Mouse (Mus musculus): ENCODE measurements at regions not wholly inside any gene's neighbourhood (a gene's known extent, or its start where the extent isn't known, plus 50 kb on each side); places are given as distances from the start of the nearest gene placed in this dataset.

DNA sequence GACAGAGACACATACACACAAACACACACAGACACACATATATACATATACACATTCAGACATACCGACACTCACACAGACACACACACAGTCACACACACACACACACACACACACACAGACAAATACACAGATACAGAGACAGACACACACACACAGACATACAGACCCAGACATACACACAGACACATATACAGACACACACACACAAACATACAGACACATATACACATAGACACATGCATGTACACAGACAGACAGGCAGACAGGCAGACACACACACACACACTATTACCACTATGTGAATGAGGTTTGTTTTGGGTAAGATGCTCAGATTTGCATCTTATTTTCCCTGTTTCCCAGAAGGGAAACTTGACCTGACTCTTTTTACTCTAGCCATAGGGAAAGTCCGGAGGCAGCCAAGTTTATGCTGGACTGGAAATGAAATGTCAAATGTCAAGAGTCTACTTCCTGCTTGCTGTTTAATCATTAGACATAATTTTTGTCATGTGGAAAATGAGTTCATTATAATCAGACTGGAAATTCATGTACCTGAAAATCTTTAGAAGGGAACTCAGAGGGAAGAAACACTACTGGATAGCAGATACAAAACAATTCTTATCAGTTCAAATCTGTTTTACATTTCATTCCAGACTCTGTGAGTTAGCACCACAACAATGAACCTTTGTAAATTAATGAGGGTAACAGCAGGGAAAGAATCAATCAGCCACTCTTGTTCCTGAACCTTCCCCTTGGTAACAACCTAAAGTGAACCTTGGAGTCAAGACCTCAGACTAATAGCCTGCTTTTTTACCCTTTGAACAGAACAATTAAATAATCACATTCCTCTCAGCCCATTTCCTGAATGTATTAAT lies 651.1 kb downstream of the Gsdmc2 start:
- no peak overlapping the region for H3K27ac ChIP-seq
- no peak overlapping the region for H3K4me2 ChIP-seq
- H3K27me3 ChIP-seq (replicated peaks) = no peaks in the 10 kb centered on the region
- no peaks in the 10 kb centered on the region for H3K36me3 ChIP-seq (replicated peaks)
- 0 out of 2 replicates have a peak, but pooled peaks cover 2% of the 10 kb centered on the region for H3K4me1 ChIP-seq
- no peaks in the 10 kb centered on the region for H3K9me3 ChIP-seq
- no peak for ATAC-seq (replicated peaks)
- 81% methylated on average over 2 of the region's 2 CpGs for WGBS
- no peak overlapping the region for H3K9ac ChIP-seq
- H3K4me3 ChIP-seq = no peak overlapping the region

DNA sequence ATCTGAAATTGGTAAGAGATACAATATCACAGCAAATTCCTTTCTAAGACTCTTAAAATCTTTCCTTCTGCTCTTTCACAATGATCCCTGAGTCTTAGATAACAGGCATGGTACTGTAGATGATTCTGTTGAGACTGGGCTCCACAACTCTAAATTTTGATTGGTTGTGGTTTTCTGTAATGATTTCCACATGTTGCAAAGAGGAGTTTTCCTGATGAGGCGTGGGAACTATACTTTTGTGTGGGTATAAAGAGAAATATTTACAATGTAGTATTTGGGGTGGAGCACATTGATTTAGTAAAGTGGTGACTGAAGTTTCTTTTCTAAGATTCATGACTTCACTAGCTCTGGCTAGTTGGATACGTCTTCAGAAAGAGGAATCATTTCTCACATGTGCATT lies 653.2 kb downstream of the Gsdmc2 start:
- ATAC-seq (replicated peaks) = no peak
- Histone ChIP-seq H3K9me3 (no peaks in the 10 kb centered on the region), H3K36me3 (replicated peaks) (no peaks in the 10 kb centered on the region), H3K9ac (no peak overlapping the region), H3K27me3 (replicated peaks) (no peaks in the 10 kb centered on the region), H3K4me1 (0 out of 2 replicates have a peak, but pooled peaks cover 2% of the 10 kb centered on the region), H3K27ac (no peak overlapping the region), H3K4me2 (no peak overlapping the region), H3K4me3 (no peak overlapping the region)
- 88% methylated on average over 2 of the region's 2 CpGs for WGBS

- 65% methylated on average over 2 of the region's 2 CpGs for WGBS
- Histone ChIP-seq H3K4me1 (0 out of 2 replicates have a peak, but pooled peaks cover 2% of the 10 kb centered on the region), H3K4me2 (no peak overlapping the region), H3K36me3 (replicated peaks) (no peaks in the 10 kb centered on the region), H3K9ac (no peak overlapping the region), H3K9me3 (no peaks in the 10 kb centered on the region), H3K4me3 (no peak overlapping the region), H3K27me3 (replicated peaks) (no peaks in the 10 kb centered on the region), H3K27ac (no peak overlapping the region)
- ATAC-seq (replicated peaks) = no peak
Measured at GRCm38 (mm10) chr15:63190086-63190485, 654.9 kb downstream of the Gsdmc2 start.

GRCm38 (mm10) chr15:63171003-63171402 lies 674.0 kb downstream of the Gsdmc2 start:
- no peaks in the 10 kb centered on the region for H3K4me1 ChIP-seq
- H3K9ac ChIP-seq = no peak overlapping the region
- no peak for ATAC-seq (replicated peaks)
- H3K27ac ChIP-seq = no peak overlapping the region
- no peak overlapping the region for H3K4me2 ChIP-seq
- no peaks in the 10 kb centered on the region for H3K9me3 ChIP-seq
- no peaks in the 10 kb centered on the region for H3K27me3 ChIP-seq (replicated peaks)
- no peak overlapping the region for H3K4me3 ChIP-seq
- no peaks in the 10 kb centered on the region for H3K36me3 ChIP-seq (replicated peaks)

- H3K27ac ChIP-seq = no peak overlapping the region
- H3K27me3 ChIP-seq (replicated peaks) = no peaks in the 10 kb centered on the region
- H3K4me1 ChIP-seq = no peaks in the 10 kb centered on the region
- no peaks in the 10 kb centered on the region for H3K36me3 ChIP-seq (replicated peaks)
- no peak overlapping the region for H3K4me2 ChIP-seq
- no peak for ATAC-seq (replicated peaks)
- WGBS = 49% methylated on average over 1 of the region's 1 CpGs
- H3K4me3 ChIP-seq = no peak overlapping the region
- H3K9me3 ChIP-seq = no peaks in the 10 kb centered on the region
- no peak overlapping the region for H3K9ac ChIP-seq
Measured at GRCm38 (mm10) chr15:63170171-63170570, 674.8 kb downstream of the Gsdmc2 start.

DNA sequence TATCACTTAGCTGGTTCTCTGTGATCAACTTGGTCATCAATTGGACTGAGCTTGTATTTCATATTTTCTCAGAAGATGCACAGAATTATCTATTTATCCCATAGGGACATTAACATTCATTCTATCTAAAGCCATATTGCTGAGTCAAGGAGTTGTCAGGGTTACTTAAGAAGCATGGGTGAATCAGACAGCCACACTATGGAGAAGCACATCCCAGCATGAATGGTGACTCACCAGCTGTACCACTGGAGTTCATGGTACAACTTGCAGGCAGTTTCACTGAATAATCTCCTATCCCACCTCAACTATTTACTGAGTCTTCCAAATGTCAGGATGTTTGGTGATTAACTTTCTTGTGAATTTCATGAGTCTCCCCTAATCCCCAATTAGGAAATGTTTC lies 678.6 kb downstream of the Gsdmc2 start:
- Histone ChIP-seq H3K36me3 (replicated peaks) (no peaks in the 10 kb centered on the region), H3K9me3 (no peaks in the 10 kb centered on the region), H3K4me2 (no peak overlapping the region), H3K27ac (no peak overlapping the region), H3K9ac (no peak overlapping the region), H3K4me3 (no peak overlapping the region), H3K4me1 (no peaks in the 10 kb centered on the region), H3K27me3 (replicated peaks) (no peaks in the 10 kb centered on the region)
- no peak for ATAC-seq (replicated peaks)

DNA sequence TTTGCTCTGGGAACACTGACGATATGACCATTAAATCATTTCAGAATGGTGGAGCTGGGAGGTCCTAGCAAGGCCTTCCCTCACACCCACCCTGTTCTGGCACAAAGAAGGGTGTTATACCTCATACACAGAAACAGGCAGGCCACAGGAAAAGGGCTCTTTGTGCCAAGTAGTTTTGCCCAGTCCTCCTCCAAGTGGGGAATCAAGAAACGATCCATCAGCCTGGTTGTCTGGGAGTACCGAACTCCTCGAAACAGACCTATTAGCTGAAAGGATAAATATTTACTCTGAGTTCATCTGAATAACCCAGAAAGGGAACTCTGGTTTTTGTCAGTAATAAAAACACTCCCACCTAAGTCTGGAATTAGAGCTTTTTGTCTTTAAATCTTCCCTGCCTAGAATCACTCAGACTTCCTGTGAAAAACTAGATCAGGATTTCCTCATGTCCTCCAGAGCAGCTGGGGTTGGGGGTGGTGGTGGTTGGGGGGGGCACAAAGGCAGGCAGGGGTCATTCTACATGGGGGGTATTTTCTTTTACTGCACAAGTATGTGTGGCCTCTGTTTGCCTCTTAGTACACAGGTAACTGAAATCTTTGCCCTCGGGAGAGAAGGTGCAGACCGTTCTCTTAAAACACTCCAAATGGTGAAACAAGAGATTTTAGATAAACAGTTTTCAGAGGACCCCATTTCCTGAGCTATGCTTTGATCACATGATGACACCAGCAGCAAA lies 681.3 kb downstream of the Gsdmc2 start:
- Histone ChIP-seq H3K27me3 (replicated peaks) (no peaks in the 10 kb centered on the region), H3K9me3 (no peaks in the 10 kb centered on the region), H3K4me3 (no peak overlapping the region), H3K4me2 (no peak overlapping the region), H3K4me1 (no peaks in the 10 kb centered on the region), H3K9ac (no peak overlapping the region), H3K36me3 (replicated peaks) (no peaks in the 10 kb centered on the region), H3K27ac (no peak overlapping the region)
- no peak for ATAC-seq (replicated peaks)
- 71% methylated on average over 6 of the region's 6 CpGs for WGBS

DNA sequence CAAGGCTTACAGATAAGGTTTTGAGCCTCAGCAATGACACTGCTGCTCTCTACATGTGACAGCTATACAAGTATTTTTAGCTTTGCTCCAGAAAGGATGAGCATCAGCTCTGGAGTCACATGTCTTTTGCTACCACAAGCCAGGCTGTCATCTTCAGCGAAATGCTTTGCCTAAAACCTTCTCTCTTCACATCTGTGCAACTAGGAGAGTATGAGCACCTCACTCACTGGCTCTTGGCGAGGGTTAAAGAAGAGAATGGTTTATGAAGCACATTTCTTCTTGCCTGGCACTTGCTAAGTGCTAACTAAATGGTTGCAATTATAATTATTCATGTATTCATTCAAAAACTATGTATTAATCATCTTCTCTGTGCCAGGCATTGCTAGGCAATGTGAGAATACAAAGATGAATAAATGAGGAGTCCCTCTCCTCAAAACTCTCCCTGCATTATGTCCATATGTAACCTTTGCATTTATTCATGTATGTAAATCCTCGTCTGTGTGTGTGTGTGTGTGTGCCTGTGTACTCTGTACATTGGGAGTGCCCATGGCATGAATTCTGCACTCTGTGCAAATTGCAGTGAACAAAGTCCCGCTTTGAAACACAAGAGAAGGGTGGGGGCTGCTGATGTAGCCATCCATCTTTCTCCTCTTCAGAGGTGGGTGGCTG lies 682.0 kb downstream of the Gsdmc2 start:
- Histone ChIP-seq H3K4me1 (no peaks in the 10 kb centered on the region), H3K27ac (no peak overlapping the region), H3K4me3 (no peak overlapping the region), H3K9ac (no peak overlapping the region), H3K36me3 (replicated peaks) (no peaks in the 10 kb centered on the region), H3K4me2 (no peak overlapping the region), H3K27me3 (replicated peaks) (no peaks in the 10 kb centered on the region), H3K9me3 (no peaks in the 10 kb centered on the region)
- WGBS = 60% methylated on average over 4 of the region's 4 CpGs
- ATAC-seq (replicated peaks) = no peak

DNA sequence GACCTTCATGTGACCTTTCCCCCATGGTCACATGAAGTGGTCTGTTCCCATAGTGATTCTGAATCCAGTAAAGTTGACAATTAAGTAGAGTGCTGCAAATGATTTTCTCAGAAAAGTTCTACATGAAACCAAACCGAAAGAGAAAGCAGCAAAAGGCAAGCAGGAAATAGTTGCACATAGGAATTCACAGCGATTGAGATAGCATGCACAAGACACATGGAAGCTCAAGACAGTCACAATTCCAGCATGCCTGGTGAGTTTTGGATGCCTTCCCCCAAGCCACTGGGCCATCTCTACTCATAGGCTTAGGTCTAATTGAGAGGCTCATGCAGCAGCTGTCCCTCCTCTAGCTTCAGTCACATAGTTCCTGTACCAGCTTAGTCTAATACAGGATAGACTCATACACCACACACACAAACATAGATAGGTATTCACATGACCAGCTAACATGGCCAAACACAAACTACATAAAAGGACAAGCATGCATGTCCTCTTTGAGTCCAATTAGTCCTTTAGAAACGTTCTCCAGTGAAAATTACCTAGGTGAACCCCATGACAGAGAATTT lies 721.8 kb downstream of the Gsdmc2 start:
- no peak for ATAC-seq (replicated peaks)
- H3K4me2 ChIP-seq = no peak overlapping the region
- H3K4me3 ChIP-seq = no peak overlapping the region
- H3K9ac ChIP-seq = no peak overlapping the region
- no peak overlapping the region for H3K27ac ChIP-seq
- no peaks in the 10 kb centered on the region for H3K36me3 ChIP-seq (replicated peaks)
- 82% methylated on average over 3 of the region's 3 CpGs for WGBS
- no peaks in the 10 kb centered on the region for H3K27me3 ChIP-seq (replicated peaks)
- H3K9me3 ChIP-seq = no peaks in the 10 kb centered on the region
- H3K4me1 ChIP-seq = no peaks in the 10 kb centered on the region

GRCm38 (mm10) chr15:63112918-63113317 lies 732.1 kb downstream of the Gsdmc2 start:
- 84% methylated on average over 2 of the region's 2 CpGs for WGBS
- Histone ChIP-seq H3K4me1 (no peaks in the 10 kb centered on the region), H3K27me3 (replicated peaks) (no peaks in the 10 kb centered on the region)

DNA sequence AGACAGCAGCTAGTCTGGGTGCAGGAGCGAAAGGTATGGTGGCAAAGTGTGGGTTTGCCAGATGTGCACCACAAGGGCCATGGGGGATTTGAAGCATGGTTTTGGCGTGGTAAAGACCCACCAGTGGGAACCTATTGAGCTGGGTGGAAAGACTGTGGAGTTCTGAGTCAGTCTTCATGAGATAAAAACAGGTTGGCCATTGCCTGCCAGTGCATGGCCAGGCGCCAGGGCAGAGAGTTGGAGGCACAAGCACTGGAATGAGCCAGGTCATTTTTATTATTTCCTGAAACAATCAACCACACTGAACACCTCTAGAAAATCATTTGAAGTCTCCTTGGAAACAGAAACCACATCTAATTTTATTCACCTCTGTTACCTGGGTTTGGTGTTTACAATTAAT lies 744.9 kb downstream of the Gsdmc2 start:
- H3K4me3 ChIP-seq = no peak overlapping the region
- 83% methylated on average over 3 of the region's 3 CpGs for WGBS
- no peak for ATAC-seq (replicated peaks)

More at GRCm38 (mm10) chr15:63112918-63113317, 732.1 kb downstream of the Gsdmc2 start:
- no peak for ATAC-seq (replicated peaks)
- Histone ChIP-seq H3K36me3 (replicated peaks) (no peaks in the 10 kb centered on the region), H3K4me3 (no peak overlapping the region), H3K9me3 (no peaks in the 10 kb centered on the region), H3K9ac (no peak overlapping the region), H3K4me2 (no peak overlapping the region), H3K27ac (no peak overlapping the region)

DNA sequence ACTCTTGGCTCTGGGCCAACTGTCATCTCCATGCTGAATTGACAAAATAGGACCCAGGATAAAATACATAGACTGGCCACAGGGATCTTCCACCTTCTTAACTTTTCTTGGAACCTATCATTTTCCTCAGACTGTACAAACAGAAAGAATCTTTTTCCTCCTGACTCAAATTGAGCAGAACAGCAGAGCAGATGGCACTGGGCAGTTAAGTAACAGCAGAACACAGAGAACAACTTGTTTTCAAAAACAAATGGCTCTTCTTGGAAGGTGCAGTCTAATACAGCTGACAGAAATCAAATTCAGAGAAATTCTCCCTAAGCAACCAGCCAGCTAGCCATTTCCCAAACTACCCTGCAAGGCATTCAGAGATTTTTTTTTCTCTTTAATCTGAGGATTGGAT lies 763.0 kb downstream of the Gsdmc2 start:
- Histone ChIP-seq H3K4me2 (no peak overlapping the region), H3K36me3 (replicated peaks) (no peaks in the 10 kb centered on the region), H3K27ac (no peak overlapping the region), H3K4me1 (no peaks in the 10 kb centered on the region), H3K4me3 (no peak overlapping the region), H3K9me3 (no peaks in the 10 kb centered on the region), H3K27me3 (replicated peaks) (no peaks in the 10 kb centered on the region), H3K9ac (no peak overlapping the region)
- ATAC-seq (replicated peaks) = no peak

More for the DNA sequence above, 744.9 kb downstream of the Gsdmc2 start:
- Histone ChIP-seq H3K9ac (no peak overlapping the region), H3K9me3 (no peaks in the 10 kb centered on the region), H3K4me1 (no peaks in the 10 kb centered on the region), H3K4me2 (no peak overlapping the region), H3K27ac (no peak overlapping the region), H3K36me3 (replicated peaks) (no peaks in the 10 kb centered on the region), H3K27me3 (replicated peaks) (no peaks in the 10 kb centered on the region)
